Mouse (Mus musculus) ovary, postnatal 36 days (tissue): ENCODE results near the gene Hoxd8.

Source experiments
- DNase-seq: peaks from one replicate; pipeline ENCODE4 v3.0.0; 2022; ENCODE audit warnings: low spot score, mixed read lengths

Gene Hoxd8

GRCm38 (mm10) chr2:74714881-74715280 lies 10.5 kb downstream of the Hoxd8 start:
- no peak for DNase-seq

GRCm38 (mm10) chr2:74715504-74716241 lies 11.3 kb downstream of the Hoxd8 start:
- DNase-seq, result peak; percentile 91

GRCm38 (mm10) chr2:74720384-74720783 lies 16.0 kb downstream of the Hoxd8 start:
- no peak for DNase-seq

GRCm38 (mm10) chr2:74720955-74721491 lies 16.6 kb downstream of the Hoxd8 start:
- no peak for DNase-seq

GRCm38 (mm10) chr2:74721882-74722281 lies 17.5 kb downstream of the Hoxd8 start:
- peak; percentile 4 for DNase-seq

GRCm38 (mm10) chr2:74722949-74723348 lies 18.5 kb downstream of the Hoxd8 start:
- DNase-seq, result no peak

GRCm38 (mm10) chr2:74724244-74725015 lies 20.0 kb downstream of the Hoxd8 start:
- peak; percentile 24 for DNase-seq

- DNase-seq, result peak; percentile 2
These were observed 20.8 kb downstream of the Hoxd8 start for GRCm38 (mm10) chr2:74725171-74725570.

- peak; percentile 44 for DNase-seq
These were observed 22.1 kb downstream of the Hoxd8 start, which contains the start of gene Gm28230 for GRCm38 (mm10) chr2:74726551-74726950. Gene Gm28230, plus strand, starts transcription at chr2:74726728.

GRCm38 (mm10) chr2:74726973-74727639 lies 22.7 kb downstream of the Hoxd8 start:
- peak; percentile 12 for DNase-seq

GRCm38 (mm10) chr2:74727640-74728302 lies 23.4 kb downstream of the Hoxd8 start:
- DNase-seq, result peak; percentile 24

GRCm38 (mm10) chr2:74728303-74728680 lies 23.9 kb downstream of the Hoxd8 start:
- peak; percentile 4 for DNase-seq

GRCm38 (mm10) chr2:74730331-74730730 lies 25.9 kb downstream of the Hoxd8 start:
- DNase-seq, result no peak

GRCm38 (mm10) chr2:74731055-74731454 lies 26.6 kb downstream of the Hoxd8 start:
- DNase-seq, result no peak

GRCm38 (mm10) chr2:74731799-74732512 lies 27.5 kb downstream of the Hoxd8 start:
- DNase-seq, result no peak

- peak; percentile 6 for DNase-seq
These were observed 28.3 kb downstream of the Hoxd8 start for GRCm38 (mm10) chr2:74732513-74733316.

GRCm38 (mm10) chr2:74733317-74733661 lies 28.9 kb downstream of the Hoxd8 start:
- DNase-seq, result no peak

- peak; percentile 4 for DNase-seq
These were observed 29.4 kb downstream of the Hoxd8 start for GRCm38 (mm10) chr2:74733765-74734164.

- peak; percentile 3 for DNase-seq
These were observed 30.0 kb downstream of the Hoxd8 start for GRCm38 (mm10) chr2:74734451-74734850.
